Mouse (Mus musculus): ENCODE data around the gene Stam2. TPM values are rescaled to one million over a fixed set of nuclear protein-coding genes. Genes with fewer than 3 reads are reported as not detected.

The Stam2 gene
- total and polyA plus RNA-seq, 3 experiments, result 9.3 to 20.5 (median 16.5) TPM

GRCm38 (mm10) chr2:52647255-52647998 is 94.7 kb downstream of the Stam2 start:
- dilution Hi-C loops (cut with MboI; ENCODE audit: extremely low pct_ligation_motif_present, extremely low pct_unique_long_range_greater_than_20kb, low sequenced_read_pairs) (no loop called here), in situ Hi-C loops (cut with MboI; ENCODE audit: low pct_ligation_motif_present, low pct_unique_long_range_greater_than_20kb, low sequenced_read_pairs) (loop anchor here (25.0 kb wide), 1 partner anchor 440 kb away; no protein-coding TSS in a partner anchor)
- Histone ChIP-seq H3K9ac (ENCODE audit: insufficient read depth, low read depth) (no peak overlapping the region), H3K36me3 (replicated peaks in 1 of 2; ENCODE audit: control insufficient read depth in 1 of 2, insufficient read depth in 1 of 2, low read length in 1 of 2) (no peaks in the 10 kb centered on the region), H3K79me2 (replicated peaks; ENCODE audit: control insufficient read depth, extremely low read depth, insufficient read depth, poor library complexity, severe bottlenecking) (no peaks in the 10 kb centered on the region), H3K9me3 (replicated peaks; ENCODE audit: low read length) (no peaks in the 10 kb centered on the region), H3K4me3 (replicated peaks in 1 of 3; ENCODE audit: low read depth in 2 of 3, low read length in 2 of 3, poor library complexity in 1 of 3) (no peak overlapping the region), H3K4me2 (ENCODE audit: insufficient read depth, low read depth, poor library complexity, severe bottlenecking) (peak overlapping the region; percentile 22; the same call in 1 of the 2 replicates), H3K4me1 (ENCODE audit: control insufficient read depth in 1 of 2, insufficient read depth in 2 of 2) (peaks cover 10 to 68% of the 10 kb centered on the region in 2 experiments), H3K27ac (ENCODE audit: insufficient read depth, low read depth) (no peak overlapping the region), H3K27me3 (replicated peaks) (no peaks in the 10 kb centered on the region)
- TF ChIP-seq MAFK (IDR thresholded peaks at IDR 0.05; ENCODE audit: insufficient replicate concordance, low read length), result 0 out of 2 replicates have a peak, but pooled peaks have one; percentile 11
- TF ChIP-seq IRF4 (IDR thresholded peaks at IDR 0.05; ENCODE audit: low read depth, low read length), result peak; percentile 49; the same call in 1 of the 2 replicates
- TF ChIP-seq EP300 (IDR thresholded peaks at IDR 0.05; ENCODE audit: low read length), result peak; percentile 72
- no peak for TF ChIP-seq JUN (IDR thresholded peaks at IDR 0.05; ENCODE audit: insufficient read depth, low read depth, low read length)
- 0 out of 2 replicates have a peak, but pooled peaks have one; percentile 45 for TF ChIP-seq TBP (conservative IDR thresholded peaks at IDR 0.05; ENCODE audit: low read depth, low read length)
- peak; percentile 67 for DNase-seq (ENCODE audit: extremely low read depth)

GRCm38 (mm10) chr2:52643657-52644056 is 98.4 kb downstream of the Stam2 start:
- Histone ChIP-seq H3K79me2 (replicated peaks; ENCODE audit: control insufficient read depth, extremely low read depth, insufficient read depth, poor library complexity, severe bottlenecking) (no peaks in the 10 kb centered on the region), H3K4me1 (ENCODE audit: control insufficient read depth in 1 of 2, insufficient read depth in 2 of 2) (peaks cover 19 to 80% of the 10 kb centered on the region in 2 experiments), H3K4me2 (ENCODE audit: insufficient read depth, low read depth, poor library complexity, severe bottlenecking) (no peak overlapping the region), H3K9ac (ENCODE audit: insufficient read depth, low read depth) (no peak overlapping the region), H3K4me3 (replicated peaks in 1 of 3; ENCODE audit: low read depth in 2 of 3, low read length in 2 of 3, poor library complexity in 1 of 3) (no peak overlapping the region), H3K9me3 (replicated peaks; ENCODE audit: low read length) (no peaks in the 10 kb centered on the region), H3K36me3 (replicated peaks in 1 of 2; ENCODE audit: control insufficient read depth in 1 of 2, insufficient read depth in 1 of 2, low read length in 1 of 2) (no peaks in the 10 kb centered on the region), H3K27me3 (replicated peaks) (no peaks in the 10 kb centered on the region), H3K27ac (ENCODE audit: insufficient read depth, low read depth) (no peak overlapping the region)
- dilution Hi-C loops (cut with MboI; ENCODE audit: extremely low pct_ligation_motif_present, extremely low pct_unique_long_range_greater_than_20kb, low sequenced_read_pairs) (no loop called here), in situ Hi-C loops (cut with MboI; ENCODE audit: low pct_ligation_motif_present, low pct_unique_long_range_greater_than_20kb, low sequenced_read_pairs) (loop anchor here (25.0 kb wide), 1 partner anchor 444 kb away; no protein-coding TSS in a partner anchor)
- TF ChIP-seq RCOR1 (conservative IDR thresholded peaks at IDR 0.05; ENCODE audit: low read depth, low read length), result no peak
- DNase-seq (ENCODE audit: extremely low read depth), result no peak

Other genes with a start within 250 kb of the Stam2 start
- 0.92 and 3.4 TPM in 2 replicates for gene Cacnb4, start 65.5 kb downstream of the Stam2 start, total RNA-seq (2012; rRNA removed)
- gene Cacnb4, start 65.5 kb downstream of the Stam2 start, total RNA-seq (2014; rRNA removed), result 0.77 and 0.93 TPM in 2 replicates
- gene Cacnb4, start 65.5 kb downstream of the Stam2 start, polyA plus RNA-seq (2012; ENCODE audit: insufficient read length, low read depth), result 1.3 and 1.5 TPM in 2 replicates
- 0.42 and 0.59 TPM in 2 replicates for gene Fmnl2, start 115.6 kb upstream of the Stam2 start, total RNA-seq (2012; rRNA removed)
- gene Fmnl2, start 115.6 kb upstream of the Stam2 start, total RNA-seq (2014; rRNA removed), result 2.1 and 2.2 TPM in 2 replicates
- 2.8 and 2.9 TPM in 2 replicates for gene Fmnl2, start 115.6 kb upstream of the Stam2 start, polyA plus RNA-seq (2012; ENCODE audit: insufficient read length, low read depth)